Mouse (Mus musculus) heart, adult 2 months (tissue): ENCODE measurements around the gene Etnppl.
A peak's percentile ranks its signal among the peaks of the same experiment; 100 is the strongest.

Experiments used
- CTCF ChIP-seq: fragments of 200-600 bp; IDR thresholded peaks from 2 replicates; pipeline ENCODE4 v1.8.1; 2022; ENCODE audit warnings: antibody characterized with exemption, mild to moderate bottlenecking, moderate library complexity
- EP300 ChIP-seq: fragments of 200-500 bp; IDR thresholded peaks from 2 replicates; pipeline ENCODE4 v1.6.1; 2011; ENCODE audit warnings: low read depth, low read length, control low read depth; ENCODE audit not compliant: insufficient read depth

GRCm38 (mm10) chr3:130573243-130573642 is 44.0 kb upstream of the Etnppl start:
- no peak for TF ChIP-seq EP300
- peak; percentile 23; the same call in 1 of the 2 replicates for TF ChIP-seq CTCF
